Mouse (Mus musculus): ENCODE data around the gene Fkbp7. TPM values are rescaled to one million over a fixed set of nuclear protein-coding genes. Genes with fewer than 3 reads are reported as not detected.
A peak's percentile ranks its signal among the peaks of the same experiment; 100 is the strongest.
"Not testable (repeated sequence)": the region's sequence is repeated elsewhere in the genome, so short reads cannot be mapped to it uniquely, and the experiment has no call there.

Fkbp7 gene
- polyA plus RNA-seq, 1 experiment from 2014 or later = 14.2 TPM

GRCm38 (mm10) chr2:76667200-76667599 is 5.7 kb downstream of the Fkbp7 start:
- no peak for DNase-seq (ENCODE audit: low spot score)

GRCm38 (mm10) chr2:76665531-76665930 is 7.4 kb downstream of the Fkbp7 start:
- no peak for DNase-seq (ENCODE audit: low spot score)

- DNase-seq (ENCODE audit: low spot score) = no peak
These were observed 13.5 kb downstream of the Fkbp7 start for GRCm38 (mm10) chr2:76659419-76659818.

- no peak for DNase-seq (ENCODE audit: low spot score)
These were observed 14.4 kb downstream of the Fkbp7 start for GRCm38 (mm10) chr2:76658551-76658950.

GRCm38 (mm10) chr2:76655982-76656381 is 16.9 kb downstream of the Fkbp7 start:
- DNase-seq (ENCODE audit: low spot score) = no peak

GRCm38 (mm10) chr2:76655444-76655843 is 17.5 kb downstream of the Fkbp7 start:
- no peak for DNase-seq (ENCODE audit: low spot score)

GRCm38 (mm10) chr2:76654646-76655045 is 18.3 kb downstream of the Fkbp7 start:
- DNase-seq (ENCODE audit: low spot score) = no peak

- no peak for DNase-seq (ENCODE audit: low spot score)
These were observed 19.8 kb downstream of the Fkbp7 start for GRCm38 (mm10) chr2:76653070-76653469.

GRCm38 (mm10) chr2:76648666-76649141 is 24.2 kb downstream of the Fkbp7 start:
- DNase-seq (ENCODE audit: low spot score) = no peak

GRCm38 (mm10) chr2:76647883-76648570 is 24.9 kb downstream of the Fkbp7 start, which contains the start of the genes Prkra and Pjvk:
TSS of gene Prkra (minus strand) at chr2:76648015.
TSS of gene Pjvk (plus strand) at chr2:76648476.
- peak; percentile 91 for DNase-seq (ENCODE audit: low spot score)

GRCm38 (mm10) chr2:76647441-76647869 is 25.5 kb downstream of the Fkbp7 start:
- DNase-seq (ENCODE audit: low spot score) = no peak

GRCm38 (mm10) chr2:76643801-76644200 is 29.1 kb downstream of the Fkbp7 start:
- no peak for DNase-seq (ENCODE audit: low spot score)

- DNase-seq (ENCODE audit: low spot score) = no peak
These were observed 33.3 kb downstream of the Fkbp7 start for GRCm38 (mm10) chr2:76639637-76640036.

- DNase-seq (ENCODE audit: low spot score) = no peak
These were observed 41.3 kb downstream of the Fkbp7 start for GRCm38 (mm10) chr2:76631600-76631999.

GRCm38 (mm10) chr2:76630293-76630692 is 42.6 kb downstream of the Fkbp7 start:
- no peak for DNase-seq (ENCODE audit: low spot score)

- not testable (repeated sequence) for DNase-seq (ENCODE audit: low spot score)
These were observed 50.6 kb downstream of the Fkbp7 start for GRCm38 (mm10) chr2:76622316-76622715.

- DNase-seq (ENCODE audit: low spot score) = no peak
These were observed 51.2 kb downstream of the Fkbp7 start for GRCm38 (mm10) chr2:76621724-76622123.

GRCm38 (mm10) chr2:76620188-76620587 is 52.7 kb downstream of the Fkbp7 start:
- DNase-seq (ENCODE audit: low spot score) = no peak

- DNase-seq (ENCODE audit: low spot score) = no peak
These were observed 54.8 kb downstream of the Fkbp7 start for GRCm38 (mm10) chr2:76618078-76618477.
